Mouse (Mus musculus): Measurements from ENCODE around the gene Ano5. TPM values are rescaled to one million over a fixed set of nuclear protein-coding genes. Genes with fewer than 3 reads are reported as not detected.

The Ano5 gene
- total RNA-seq, 2 experiments from 2014 or later, result 110 to 144 TPM

GRCm38 (mm10) chr7:51622196-51622595, 111.4 kb downstream of the Ano5 start:
- Histone ChIP-seq H3K27ac (no peak overlapping the region), H3K4me3 (no peak overlapping the region)
- no peak for TF ChIP-seq CTCF (IDR thresholded peaks at IDR 0.05)
- no peak for DNase-seq
- intact Hi-C loops (cut with DNase I), result loop anchor here (10.0 kb wide), 1 partner anchor 193 kb away; no protein-coding TSS in a partner anchor

GRCm38 (mm10) chr7:51622666-51623065, 111.8 kb downstream of the Ano5 start:
- H3K4me3 ChIP-seq, result no peak overlapping the region
- TF ChIP-seq CTCF (IDR thresholded peaks at IDR 0.05), result no peak
- intact Hi-C loops (cut with DNase I), result loop anchor here (10.0 kb wide), 1 partner anchor 192 kb away; no protein-coding TSS in a partner anchor
- no peak for DNase-seq
- H3K27ac ChIP-seq, result no peak overlapping the region

GRCm38 (mm10) chr7:51624336-51624897, 113.6 kb downstream of the Ano5 start:
- no peak for DNase-seq
- no peak for TF ChIP-seq CTCF (IDR thresholded peaks at IDR 0.05)
- Histone ChIP-seq H3K4me3 (no peak overlapping the region), H3K27ac (no peak overlapping the region)
- intact Hi-C loops (cut with DNase I), result loop anchor here (10.0 kb wide), 1 partner anchor 190 kb away; no protein-coding TSS in a partner anchor

GRCm38 (mm10) chr7:51625161-51625560, 114.3 kb downstream of the Ano5 start:
- no peak overlapping the region for H3K27ac ChIP-seq
- no peak overlapping the region for H3K4me3 ChIP-seq
- intact Hi-C loops (cut with DNase I), result loop anchor here (10.0 kb wide), 1 partner anchor 190 kb away; no protein-coding TSS in a partner anchor
- TF ChIP-seq CTCF (IDR thresholded peaks at IDR 0.05), result no peak
- DNase-seq, result no peak

- Histone ChIP-seq H3K4me3 (no peak overlapping the region), H3K27ac (no peak overlapping the region)
- DNase-seq, result no peak
- TF ChIP-seq CTCF (IDR thresholded peaks at IDR 0.05), result no peak
- intact Hi-C loops (cut with DNase I), result loop anchor here (10.0 kb wide), 1 partner anchor 189 kb away; no protein-coding TSS in a partner anchor
Measured at GRCm38 (mm10) chr7:51625591-51626255, 114.9 kb downstream of the Ano5 start.

GRCm38 (mm10) chr7:51626451-51627000, 115.7 kb downstream of the Ano5 start:
- Histone ChIP-seq H3K27ac (no peak overlapping the region), H3K4me3 (no peak overlapping the region)
- no peak for DNase-seq
- TF ChIP-seq CTCF (IDR thresholded peaks at IDR 0.05), result no peak
- intact Hi-C loops (cut with DNase I), result loop anchor here (10.0 kb wide), 1 partner anchor 188 kb away; no protein-coding TSS in a partner anchor

GRCm38 (mm10) chr7:51627001-51627631, 116.3 kb downstream of the Ano5 start:
- intact Hi-C loops (cut with DNase I), result loop anchor here (10.0 kb wide), 1 partner anchor 188 kb away; no protein-coding TSS in a partner anchor
- Histone ChIP-seq H3K27ac (no peak overlapping the region), H3K4me3 (no peak overlapping the region)
- DNase-seq, result no peak
- no peak for TF ChIP-seq CTCF (IDR thresholded peaks at IDR 0.05)

GRCm38 (mm10) chr7:51627666-51628065, 116.8 kb downstream of the Ano5 start:
- no peak for DNase-seq
- no peak for TF ChIP-seq CTCF (IDR thresholded peaks at IDR 0.05)
- Histone ChIP-seq H3K4me3 (no peak overlapping the region), H3K27ac (no peak overlapping the region)
- intact Hi-C loops (cut with DNase I), result loop anchor here (10.0 kb wide), 1 partner anchor 187 kb away; no protein-coding TSS in a partner anchor

GRCm38 (mm10) chr7:51628349-51628748, 117.5 kb downstream of the Ano5 start:
- no peak for DNase-seq
- no peak overlapping the region for H3K27ac ChIP-seq
- intact Hi-C loops (cut with DNase I), result loop anchor here (10.0 kb wide), 1 partner anchor 186 kb away; no protein-coding TSS in a partner anchor
- no peak overlapping the region for H3K4me3 ChIP-seq
- no peak for TF ChIP-seq CTCF (IDR thresholded peaks at IDR 0.05)

GRCm38 (mm10) chr7:51629206-51629605, 118.4 kb downstream of the Ano5 start:
- intact Hi-C loops (cut with DNase I), result loop anchor here (10.0 kb wide), 1 partner anchor 186 kb away; no protein-coding TSS in a partner anchor
- Histone ChIP-seq H3K27ac (no peak overlapping the region), H3K4me3 (no peak overlapping the region)
- no peak for TF ChIP-seq CTCF (IDR thresholded peaks at IDR 0.05)
- DNase-seq, result no peak

GRCm38 (mm10) chr7:51631171-51631570, 120.3 kb downstream of the Ano5 start:
- no peak overlapping the region for H3K27ac ChIP-seq
- no peak overlapping the region for H3K4me3 ChIP-seq
- no peak for TF ChIP-seq CTCF (IDR thresholded peaks at IDR 0.05)
- intact Hi-C loops (cut with DNase I), result no loop called here
- no peak for DNase-seq

GRCm38 (mm10) chr7:51632543-51633229, 121.9 kb downstream of the Ano5 start:
- TF ChIP-seq CTCF (IDR thresholded peaks at IDR 0.05), result no peak
- no peak overlapping the region for H3K4me3 ChIP-seq
- DNase-seq, result no peak
- intact Hi-C loops (cut with DNase I), result no loop called here
- H3K27ac ChIP-seq, result no peak overlapping the region

Data from gastrocnemius, adult 2 months (tissue).